Mouse (Mus musculus): Measurements from ENCODE around the gene Wwc2. TPM values are rescaled to one million over a fixed set of nuclear protein-coding genes. Genes with fewer than 3 reads are reported as not detected.

The Wwc2 gene
- polyA plus RNA-seq, 1 experiment, result 7.7 TPM

GRCm38 (mm10) chr8:47920575-47921144 lies 70.1 kb downstream of the Wwc2 start:
- no peak overlapping the region for H3K4me2 ChIP-seq (ENCODE audit: low read depth)
- no peak overlapping the region for H3ac ChIP-seq (ENCODE audit: control insufficient read depth, insufficient read length)
- TF ChIP-seq MAX (IDR thresholded peaks at IDR 0.05; ENCODE audit: low read depth), result no peak
- no peak for TF ChIP-seq POLR2AphosphoS2 (IDR thresholded peaks at IDR 0.05; ENCODE audit: insufficient read length, low read depth)
- no peak for TF ChIP-seq SRF (IDR thresholded peaks at IDR 0.05; ENCODE audit: control insufficient read depth, insufficient read length, low read depth)
- no peak for TF ChIP-seq REST (IDR thresholded peaks at IDR 0.05; ENCODE audit: insufficient read depth, insufficient read length)
- no peak for TF ChIP-seq MYOG (IDR thresholded peaks at IDR 0.05; ENCODE audit: control insufficient read depth in 1 of 3, insufficient read depth in 1 of 3, insufficient read length in 2 of 3, low read depth in 2 of 3)
- no peak for TF ChIP-seq E2F4 (IDR thresholded peaks at IDR 0.05; ENCODE audit: insufficient read depth)
- TF ChIP-seq MYOD1 (IDR thresholded peaks at IDR 0.05; ENCODE audit: control insufficient read depth in 1 of 3, insufficient read length in 2 of 3, low read depth in 2 of 3), result no peak
- no peak for TF ChIP-seq CEBPB (IDR thresholded peaks at IDR 0.05; ENCODE audit: insufficient read depth, poor library complexity, severe bottlenecking)
- TF ChIP-seq TCF12 (IDR thresholded peaks at IDR 0.05; ENCODE audit: insufficient read depth, poor library complexity, severe bottlenecking), result no peak
- no peak for TF ChIP-seq POLR2A (IDR thresholded peaks at IDR 0.05; ENCODE audit: insufficient read length, low read depth)
- no peak for TF ChIP-seq TCF3 (IDR thresholded peaks at IDR 0.05; ENCODE audit: insufficient read length, low read depth)
- H3K36me3 ChIP-seq (ENCODE audit: control insufficient read depth, insufficient read depth), result no peaks in the 10 kb centered on the region
- H3K4me3 ChIP-seq, result no peak overlapping the region
- H3K79me2 ChIP-seq (ENCODE audit: control insufficient read depth, insufficient read depth), result peaks cover 27% of the 10 kb centered on the region
- H3K27me3 ChIP-seq (ENCODE audit: control insufficient read depth, insufficient read depth, insufficient read length), result no peaks in the 10 kb centered on the region

- Histone ChIP-seq H3K79me2 (ENCODE audit: control insufficient read depth, insufficient read depth) (peaks cover 6% of the 10 kb centered on the region), H3K27me3 (ENCODE audit: control insufficient read depth, insufficient read depth, insufficient read length) (no peaks in the 10 kb centered on the region), H3K36me3 (ENCODE audit: control insufficient read depth, insufficient read depth) (no peaks in the 10 kb centered on the region)
Observed at GRCm38 (mm10) chr8:47917060-47918035, 73.4 kb downstream of the Wwc2 start.

GRCm38 (mm10) chr8:47915521-47915920 lies 75.2 kb downstream of the Wwc2 start:
- H3K27me3 ChIP-seq (ENCODE audit: control insufficient read depth, insufficient read depth, insufficient read length), result no peaks in the 10 kb centered on the region
- H3K79me2 ChIP-seq (ENCODE audit: control insufficient read depth, insufficient read depth), result no peaks in the 10 kb centered on the region
- H3K4me3 ChIP-seq, result no peak overlapping the region
- H3ac ChIP-seq (ENCODE audit: control insufficient read depth, insufficient read length), result no peak overlapping the region
- TF ChIP-seq TCF12 (IDR thresholded peaks at IDR 0.05; ENCODE audit: insufficient read depth, poor library complexity, severe bottlenecking) (no peak), E2F4 (IDR thresholded peaks at IDR 0.05; ENCODE audit: insufficient read depth) (no peak), POLR2A (IDR thresholded peaks at IDR 0.05; ENCODE audit: insufficient read length, low read depth) (no peak), SRF (IDR thresholded peaks at IDR 0.05; ENCODE audit: control insufficient read depth, insufficient read length, low read depth) (no peak), MYOD1 (IDR thresholded peaks at IDR 0.05; ENCODE audit: control insufficient read depth in 1 of 3, insufficient read length in 2 of 3, low read depth in 2 of 3) (no peak), POLR2AphosphoS2 (IDR thresholded peaks at IDR 0.05; ENCODE audit: insufficient read length, low read depth) (no peak), MAX (IDR thresholded peaks at IDR 0.05; ENCODE audit: low read depth) (no peak), MYOG (IDR thresholded peaks at IDR 0.05; ENCODE audit: control insufficient read depth in 1 of 3, insufficient read depth in 1 of 3, insufficient read length in 2 of 3, low read depth in 2 of 3) (no peak), TCF3 (IDR thresholded peaks at IDR 0.05; ENCODE audit: insufficient read length, low read depth) (no peak), USF1 (IDR thresholded peaks at IDR 0.05; ENCODE audit: low read depth) (no peak), REST (IDR thresholded peaks at IDR 0.05; ENCODE audit: insufficient read depth, insufficient read length) (no peak), CEBPB (IDR thresholded peaks at IDR 0.05; ENCODE audit: insufficient read depth, poor library complexity, severe bottlenecking) (no peak)
- no peaks in the 10 kb centered on the region for H3K36me3 ChIP-seq (ENCODE audit: control insufficient read depth, insufficient read depth)
- H3K4me2 ChIP-seq (ENCODE audit: low read depth), result peak overlapping the region; percentile 3

More at GRCm38 (mm10) chr8:47917060-47918035, 73.4 kb downstream of the Wwc2 start:
- H3ac ChIP-seq (ENCODE audit: control insufficient read depth, insufficient read length), result no peak overlapping the region
- peak overlapping the region; percentile 37 for H3K4me2 ChIP-seq (ENCODE audit: low read depth)
- H3K4me3 ChIP-seq, result no peak overlapping the region
- TF ChIP-seq USF1 (IDR thresholded peaks at IDR 0.05; ENCODE audit: low read depth), result no peak
- peak in 1 of 3 experiments; percentile 16 for TF ChIP-seq MYOD1 (IDR thresholded peaks at IDR 0.05; ENCODE audit: control insufficient read depth in 1 of 3, insufficient read length in 2 of 3, low read depth in 2 of 3)

GRCm38 (mm10) chr8:47914946-47915345 lies 75.8 kb downstream of the Wwc2 start:
- no peak overlapping the region for H3K4me2 ChIP-seq (ENCODE audit: low read depth)
- H3K36me3 ChIP-seq (ENCODE audit: control insufficient read depth, insufficient read depth), result no peaks in the 10 kb centered on the region
- no peaks in the 10 kb centered on the region for H3K27me3 ChIP-seq (ENCODE audit: control insufficient read depth, insufficient read depth, insufficient read length)
- H3K79me2 ChIP-seq (ENCODE audit: control insufficient read depth, insufficient read depth), result no peaks in the 10 kb centered on the region
- H3K4me3 ChIP-seq, result no peak overlapping the region
- no peak for TF ChIP-seq POLR2AphosphoS2 (IDR thresholded peaks at IDR 0.05; ENCODE audit: insufficient read length, low read depth)
- no peak for TF ChIP-seq MAX (IDR thresholded peaks at IDR 0.05; ENCODE audit: low read depth)
- no peak for TF ChIP-seq SRF (IDR thresholded peaks at IDR 0.05; ENCODE audit: control insufficient read depth, insufficient read length, low read depth)
- no peak for TF ChIP-seq E2F4 (IDR thresholded peaks at IDR 0.05; ENCODE audit: insufficient read depth)
- TF ChIP-seq MYOD1 (IDR thresholded peaks at IDR 0.05; ENCODE audit: control insufficient read depth in 1 of 3, insufficient read length in 2 of 3, low read depth in 2 of 3), result no peak
- TF ChIP-seq TCF12 (IDR thresholded peaks at IDR 0.05; ENCODE audit: insufficient read depth, poor library complexity, severe bottlenecking), result no peak
- TF ChIP-seq REST (IDR thresholded peaks at IDR 0.05; ENCODE audit: insufficient read depth, insufficient read length), result no peak
- TF ChIP-seq CEBPB (IDR thresholded peaks at IDR 0.05; ENCODE audit: insufficient read depth, poor library complexity, severe bottlenecking), result no peak
- no peak for TF ChIP-seq POLR2A (IDR thresholded peaks at IDR 0.05; ENCODE audit: insufficient read length, low read depth)
- TF ChIP-seq USF1 (IDR thresholded peaks at IDR 0.05; ENCODE audit: low read depth), result no peak
- no peak for TF ChIP-seq MYOG (IDR thresholded peaks at IDR 0.05; ENCODE audit: control insufficient read depth in 1 of 3, insufficient read depth in 1 of 3, insufficient read length in 2 of 3, low read depth in 2 of 3)
- no peak for TF ChIP-seq TCF3 (IDR thresholded peaks at IDR 0.05; ENCODE audit: insufficient read length, low read depth)
- no peak overlapping the region for H3ac ChIP-seq (ENCODE audit: control insufficient read depth, insufficient read length)

All from myocyte (in vitro differentiated cells).